Mouse (Mus musculus): ENCODE results near the gene Gm29609.

GRCm38 (mm10) chr5:31219474-31219873 is 39.8 kb upstream of the Gm29609 start:
- TF ChIP-seq CTCF (conservative IDR thresholded peaks at IDR 0.05; ENCODE audit: low read length) (no peak), POU5F1 (IDR thresholded peaks at IDR 0.05; ENCODE audit: borderline replicate concordance, low read length) (no peak), NANOG (IDR thresholded peaks at IDR 0.05; ENCODE audit: borderline replicate concordance, low read length) (no peak)

Data from E14TG2a.4 (cell line).